Mouse (Mus musculus) midbrain, embryonic 12.5 days (tissue): ENCODE measurements around the gene Olfr141. TPM values are rescaled to one million over a fixed set of nuclear protein-coding genes. Genes with fewer than 3 reads are reported as not detected.

Experiments
- ATAC-seq: fragments of 200-750 bp; cut with Nextera tagmentation; 2 replicates; pipeline ENCODE4 v1.8.0; 2017; ENCODE audit warnings: low read depth, moderate TSS enrichment, moderate library complexity; ENCODE audit not compliant: low FRiP score
- H3K27ac ChIP-seq: fragments of 300-500 bp; sonication (generic); replicated peaks from 2 replicates; pipeline ENCODE4 v1.5.1; 2016; ENCODE audit warnings: mild to moderate bottlenecking
- H3K27me3 ChIP-seq: fragments of 300-500 bp; sonication (generic); 2 replicates; pipeline ENCODE4 v1.6.1; 2016; ENCODE audit warnings: mild to moderate bottlenecking
- H3K36me3 ChIP-seq: fragments of 300-500 bp; sonication (generic); 2 replicates; pipeline ENCODE4 v1.6.1; 2016
- H3K4me1 ChIP-seq: fragments of 300-500 bp; sonication (generic); 2 replicates; pipeline ENCODE4 v1.6.1; 2016
- H3K4me2 ChIP-seq: fragments of 300-500 bp; sonication (generic); replicated peaks from 2 replicates; pipeline ENCODE4 v1.6.1; 2016; ENCODE audit warnings: mild to moderate bottlenecking, moderate library complexity
- H3K4me3 ChIP-seq: fragments of 300-500 bp; sonication (generic); 2 replicates; pipeline ENCODE4 v1.5.1; 2016; ENCODE audit warnings: mild to moderate bottlenecking
- H3K9ac ChIP-seq: fragments of 300-500 bp; sonication (generic); replicated peaks from 2 replicates; pipeline ENCODE4 v1.6.1; 2016; ENCODE audit warnings: mild to moderate bottlenecking, moderate library complexity
- H3K9me3 ChIP-seq: fragments of 300-500 bp; sonication (generic); 2 replicates; pipeline ENCODE4 v1.6.1; 2016; ENCODE audit warnings: mild to moderate bottlenecking
- WGBS: fragments of 180-500 bp; shearing (Covaris S2); methylation state at CpG from one replicate; pipeline ENCODE4 v1.1.7; 2016; 5-methylcytosine and 5-hydroxymethylcytosine counted together
- polyA plus RNA-seq: library from polyadenylated mRNA; unstranded; fragments of >200 nt; fragmentation: Nextera tagmentation; extraction: Ambion mirVana; gene quantifications from 2 replicates; pipeline ENCODE4 v1.2.1, GENCODE M21; 2016

The Olfr141 gene
- not detected in 2 replicates for polyA plus RNA-seq

DNA sequence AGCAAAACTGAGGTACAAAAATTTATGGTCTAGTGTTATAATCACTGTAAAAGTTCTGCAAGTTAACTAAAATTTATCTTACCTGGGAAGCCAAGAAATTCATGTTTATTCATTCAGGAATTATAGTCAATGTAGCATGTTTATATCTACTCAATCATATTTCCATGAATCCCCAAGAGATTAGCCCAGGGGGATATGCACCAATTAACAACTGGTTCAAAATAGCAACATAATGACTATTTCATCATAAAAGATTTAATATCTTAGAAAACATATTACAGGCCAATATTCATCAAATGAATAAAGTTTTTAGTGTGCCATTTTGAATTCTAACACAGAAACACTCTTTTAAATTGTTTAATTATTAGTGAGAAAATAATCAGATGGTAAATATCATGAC is at the start of gene Olfr141:
Gene Olfr141, minus strand, starts transcription at position 101 of the 400 bp plus-strand sequence.
- Histone ChIP-seq H3K9me3 (no peaks in the 10 kb centered on the region), H3K27ac (no peak within 1 kb of the TSS), H3K9ac (no peak within 1 kb of the TSS), H3K4me1 (no peaks in the 10 kb centered on the region), H3K4me2 (no peak within 1 kb of the TSS), H3K4me3 (no peak within 1 kb of the TSS), H3K27me3 (no peaks in the 10 kb centered on the region), H3K36me3 (no peaks in the 10 kb centered on the region)
- no peak for ATAC-seq

DNA sequence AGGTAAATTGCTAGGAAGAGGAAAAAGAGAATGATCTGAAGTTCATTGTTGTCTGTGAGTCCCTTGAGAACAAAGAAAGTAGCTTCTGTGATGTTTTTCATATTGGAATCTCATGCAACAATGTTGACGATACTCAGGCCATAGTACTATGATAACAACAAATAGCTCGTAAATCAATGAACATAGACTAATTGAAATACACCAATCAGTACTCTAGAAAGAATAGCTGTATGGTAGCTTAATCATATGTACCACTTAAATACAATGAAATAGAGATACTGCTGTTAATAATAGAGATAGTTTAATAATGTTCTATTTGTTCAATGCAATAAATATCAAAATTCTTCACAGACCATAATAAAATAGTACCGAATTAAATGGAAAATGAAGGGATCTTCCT is 41.8 kb upstream of the Olfr141 start, which contains the start of gene Olfr1095:
Gene Olfr1095, minus strand, starts transcription at position 101 of the 400 bp plus-strand sequence.
- no peaks in the 10 kb centered on the region for H3K36me3 ChIP-seq
- ATAC-seq, result no peak
- H3K27me3 ChIP-seq, result no peaks in the 10 kb centered on the region
- no peak within 1 kb of the TSS for H3K9ac ChIP-seq
- WGBS, result 92% methylated on average over 3 of the region's 3 CpGs
- no peaks in the 10 kb centered on the region for H3K4me1 ChIP-seq
- H3K4me3 ChIP-seq, result no peak within 1 kb of the TSS
- no peak within 1 kb of the TSS for H3K4me2 ChIP-seq
- H3K27ac ChIP-seq, result no peak within 1 kb of the TSS
- H3K9me3 ChIP-seq, result no peaks in the 10 kb centered on the region

DNA sequence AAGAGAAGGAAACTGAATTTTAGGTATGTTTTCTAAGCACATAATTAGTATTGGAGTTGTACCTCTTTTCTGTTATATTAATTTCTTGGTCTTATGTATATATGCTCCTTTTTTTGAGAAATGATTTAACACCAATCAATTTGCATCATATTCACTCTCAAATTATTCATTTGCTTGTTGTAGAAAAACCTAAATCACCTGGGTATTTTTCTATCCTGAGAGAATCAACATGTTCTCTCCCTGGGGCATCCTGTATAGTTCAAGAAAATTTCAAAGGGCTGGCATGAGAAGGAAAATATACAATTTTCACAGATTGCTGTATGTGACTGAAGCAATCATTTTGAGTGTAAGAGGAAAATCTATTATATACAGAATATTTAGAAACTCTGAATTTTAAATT is 14.5 kb upstream of the Olfr141 start, which contains the start of gene Olfr1094:
Gene Olfr1094, plus strand, starts transcription at position 301 of the 400 bp plus-strand sequence.
- ATAC-seq, result no peak
- Histone ChIP-seq H3K9ac (no peak within 1 kb of the TSS), H3K4me3 (no peak within 1 kb of the TSS), H3K9me3 (no peaks in the 10 kb centered on the region), H3K36me3 (no peaks in the 10 kb centered on the region), H3K4me1 (no peaks in the 10 kb centered on the region), H3K27me3 (no peaks in the 10 kb centered on the region), H3K4me2 (no peak within 1 kb of the TSS), H3K27ac (no peak within 1 kb of the TSS)

DNA sequence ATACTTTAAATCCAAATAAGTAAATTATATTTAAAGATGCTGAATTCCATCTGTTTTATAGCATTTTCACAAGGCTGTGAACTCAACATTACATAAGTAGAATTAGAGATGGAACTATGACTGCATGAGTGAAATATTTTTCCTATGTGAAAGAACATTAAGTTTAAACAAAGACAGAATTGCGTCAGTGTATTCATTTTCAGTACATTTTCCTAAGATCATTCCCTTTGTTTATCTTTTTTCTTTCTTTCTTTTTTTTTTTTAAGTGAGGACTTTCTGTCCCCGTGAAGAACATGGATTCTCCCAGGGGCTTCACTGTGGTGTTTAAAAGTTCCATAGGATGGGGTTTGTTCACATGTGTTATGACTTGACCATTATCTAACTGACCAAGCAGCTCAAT is 27.6 kb downstream of the Olfr141 start, which contains the start of gene Olfr1093:
Gene Olfr1093, plus strand, starts transcription at position 301 of the 400 bp plus-strand sequence.
- Histone ChIP-seq H3K4me2 (no peak within 1 kb of the TSS), H3K9me3 (no peaks in the 10 kb centered on the region), H3K27ac (no peak within 1 kb of the TSS), H3K4me1 (no peaks in the 10 kb centered on the region), H3K9ac (no peak within 1 kb of the TSS), H3K27me3 (no peaks in the 10 kb centered on the region), H3K4me3 (no peak within 1 kb of the TSS), H3K36me3 (no peaks in the 10 kb centered on the region)
- ATAC-seq, result no peak
- WGBS, result 79% methylated on average over 2 of the region's 2 CpGs

DNA sequence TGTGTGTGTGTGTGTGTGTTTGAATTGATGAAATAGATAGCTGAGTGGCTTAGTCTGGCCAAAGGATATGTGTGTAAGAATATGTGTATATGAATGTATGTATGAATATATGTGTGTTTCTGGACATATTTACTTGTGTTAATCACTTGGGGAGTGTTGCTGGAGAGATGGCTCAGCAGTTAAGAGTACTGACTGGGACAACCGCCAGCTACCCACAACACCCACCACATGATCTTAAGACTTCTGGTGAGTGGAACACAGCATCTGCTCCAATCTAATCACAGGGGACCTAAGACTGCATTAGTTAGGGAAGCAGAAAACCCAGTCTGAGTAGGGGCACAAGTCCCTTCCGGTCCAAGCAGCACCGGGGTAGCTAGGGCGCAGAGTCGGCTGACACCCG is 48.8 kb downstream of the Olfr141 start:
- Histone ChIP-seq H3K4me1 (no peaks in the 10 kb centered on the region), H3K9me3 (no peaks in the 10 kb centered on the region), H3K4me3 (no peak overlapping the region), H3K9ac (no peak overlapping the region), H3K27ac (no peak overlapping the region), H3K36me3 (no peaks in the 10 kb centered on the region), H3K4me2 (no peak overlapping the region), H3K27me3 (no peaks in the 10 kb centered on the region)
- ATAC-seq, result no peak
- WGBS, result 91% methylated on average over 6 of the region's 6 CpGs

DNA sequence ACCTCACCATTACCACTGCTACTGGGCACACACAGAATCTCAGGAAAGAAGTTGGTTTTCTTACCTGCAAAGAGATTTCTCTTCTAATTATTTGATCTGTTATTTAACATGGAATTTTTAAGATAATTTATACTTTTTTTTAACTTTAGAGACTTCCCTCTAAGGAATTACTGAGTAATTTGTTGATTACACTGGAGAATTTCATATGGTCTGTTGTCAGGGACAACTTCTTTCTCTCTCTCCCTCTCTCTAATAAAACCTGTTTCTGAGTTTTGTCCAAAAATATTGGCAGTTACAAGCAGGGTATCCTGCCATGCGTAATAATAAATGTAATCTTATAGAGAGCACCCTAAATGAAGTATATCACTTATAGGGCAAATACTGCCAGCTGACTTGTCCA is 50.9 kb downstream of the Olfr141 start, which contains the start of gene Olfr1090:
Gene Olfr1090, minus strand, starts transcription at position 101 of the 400 bp plus-strand sequence.
- Histone ChIP-seq H3K36me3 (no peaks in the 10 kb centered on the region), H3K4me1 (no peaks in the 10 kb centered on the region), H3K27me3 (no peaks in the 10 kb centered on the region), H3K4me3 (no peak within 1 kb of the TSS), H3K27ac (no peak within 1 kb of the TSS), H3K9ac (no peak within 1 kb of the TSS), H3K9me3 (no peaks in the 10 kb centered on the region), H3K4me2 (no peak within 1 kb of the TSS)
- WGBS, result 93% methylated on average over 1 of the region's 1 CpGs
- ATAC-seq, result no peak

Other genes starting within 250 kb of the Olfr141 start
- gene Olfr1082, start 211.1 kb downstream of the Olfr141 start, polyA plus RNA-seq, result not detected in 2 replicates
- not detected in 2 replicates for gene Olfr1084, start 170.3 kb downstream of the Olfr141 start, polyA plus RNA-seq
- gene Olfr1085, start 148.0 kb downstream of the Olfr141 start, polyA plus RNA-seq, result not detected in 2 replicates
- not detected in 2 replicates for gene Olfr1086, start 129.9 kb downstream of the Olfr141 start, polyA plus RNA-seq
- gene Olfr1087, start 111.6 kb downstream of the Olfr141 start, polyA plus RNA-seq, result not detected in 2 replicates
- not detected in 2 replicates for gene Olfr1089, start 76.3 kb downstream of the Olfr141 start, polyA plus RNA-seq
- gene Olfr1090, start 51.0 kb downstream of the Olfr141 start, polyA plus RNA-seq, result not detected in 2 replicates
- not detected in 2 replicates for gene Olfr1093, start 27.5 kb downstream of the Olfr141 start, polyA plus RNA-seq
- gene Olfr1094, start 14.6 kb upstream of the Olfr141 start, polyA plus RNA-seq, result not detected in 2 replicates
- gene Olfr1095, start 41.7 kb upstream of the Olfr141 start, polyA plus RNA-seq, result not detected in 2 replicates
- gene Gm13723, start 64.8 kb upstream of the Olfr141 start, polyA plus RNA-seq, result not detected in 2 replicates
- gene Olfr1097, start 82.2 kb upstream of the Olfr141 start, polyA plus RNA-seq, result not detected in 2 replicates
- not detected in 2 replicates for gene Olfr1098, start 114.5 kb upstream of the Olfr141 start, polyA plus RNA-seq
- gene Olfr1099, start 150.7 kb upstream of the Olfr141 start, polyA plus RNA-seq, result not detected in 2 replicates
- not detected in 2 replicates for gene Olfr1100, start 169.9 kb upstream of the Olfr141 start, polyA plus RNA-seq
- not detected in 2 replicates for gene Olfr1101, start 181.2 kb upstream of the Olfr141 start, polyA plus RNA-seq
- not detected in 2 replicates for gene Olfr1102, start 188.4 kb upstream of the Olfr141 start, polyA plus RNA-seq
- not detected in 2 replicates for gene Olfr1104, start 217.1 kb upstream of the Olfr141 start, polyA plus RNA-seq
- not detected in 2 replicates for gene Olfr1105, start 226.5 kb upstream of the Olfr141 start, polyA plus RNA-seq
- not detected in 2 replicates for gene Olfr1106, start 242.3 kb upstream of the Olfr141 start, polyA plus RNA-seq